Mouse (Mus musculus) brain, embryonic 14.5 days (tissue): ENCODE results near the gene Med15.

ENCODE experiments used
- CTCF ChIP-seq: fragments of 200-500 bp; IDR thresholded peaks from 2 replicates; pipeline ENCODE4 v1.5.1; 2012; ENCODE audit warnings: inconsistent platforms, mild to moderate bottlenecking, moderate library complexity, borderline replicate concordance; ENCODE audit not compliant: insufficient read depth, insufficient read length; ENCODE audit errors: extremely low read depth
- POLR2A ChIP-seq: fragments of 200-500 bp; IDR thresholded peaks from 2 replicates; pipeline ENCODE4 v1.6.1; 2012; ENCODE audit warnings: mild to moderate bottlenecking, inconsistent platforms, borderline replicate concordance; ENCODE audit not compliant: poor library complexity, insufficient read depth, insufficient read length, severe bottlenecking; ENCODE audit errors: extremely low read depth

DNA sequence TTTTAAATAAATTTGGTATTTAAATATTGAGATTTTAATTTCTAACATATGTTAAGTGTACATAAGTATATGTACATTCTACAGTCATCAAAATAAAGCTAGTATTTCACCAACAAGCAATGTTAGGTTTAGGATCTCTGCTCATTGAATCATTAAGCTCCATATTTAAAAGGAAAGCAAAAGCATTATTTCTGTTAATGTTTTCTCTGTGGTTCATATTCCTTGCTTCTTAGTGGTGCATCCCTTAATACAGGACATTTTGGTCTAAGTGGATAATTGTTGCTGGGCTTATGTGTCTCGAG is 9.4 kb downstream of the Med15 start:
- TF ChIP-seq CTCF (no peak), POLR2A (no peak)
